Mouse (Mus musculus) forebrain, embryonic 12.5 days (tissue): ENCODE measurements around the gene Gm35549. TPM values are rescaled to one million over a fixed set of nuclear protein-coding genes. Genes with fewer than 3 reads are reported as not detected.
A peak's percentile ranks its signal among the peaks of the same experiment; 100 is the strongest.

ENCODE experiments used
- ATAC-seq: fragments of 200-750 bp; cut with Nextera tagmentation; 2 replicates; pipeline ENCODE4 v1.8.0; 2017; ENCODE audit warnings: moderate TSS enrichment; ENCODE audit not compliant: low FRiP score
- H3K27ac ChIP-seq: fragments of 300-500 bp; sonication (generic); 2 replicates; pipeline ENCODE4 v1.5.1; 2016; ENCODE audit warnings: mild to moderate bottlenecking
- H3K27me3 ChIP-seq: fragments of 300-500 bp; sonication (generic); 2 replicates; pipeline ENCODE4 v1.6.1; 2016; ENCODE audit warnings: mild to moderate bottlenecking
- H3K36me3 ChIP-seq: fragments of 300-500 bp; sonication (generic); replicated peaks from 2 replicates; pipeline ENCODE4 v1.6.1; 2016; ENCODE audit warnings: mild to moderate bottlenecking
- H3K4me1 ChIP-seq: fragments of 300-500 bp; sonication (generic); 2 replicates; pipeline ENCODE4 v1.6.1; 2016
- H3K4me2 ChIP-seq: fragments of 300-500 bp; sonication (generic); 2 replicates; pipeline ENCODE4 v1.6.1; 2016; ENCODE audit warnings: mild to moderate bottlenecking, moderate library complexity
- H3K4me3 ChIP-seq: fragments of 300-500 bp; sonication (generic); replicated peaks from 2 replicates; pipeline ENCODE4 v1.5.1; 2016; ENCODE audit warnings: mild to moderate bottlenecking
- H3K9ac ChIP-seq: fragments of 300-500 bp; sonication (generic); 2 replicates; pipeline ENCODE4 v1.6.1; 2016; ENCODE audit warnings: mild to moderate bottlenecking
- H3K9me3 ChIP-seq: fragments of 300-500 bp; sonication (generic); 2 replicates; pipeline ENCODE4 v1.6.1; 2016
- WGBS: fragments of 180-500 bp; shearing (Covaris S2); methylation state at CpG from one replicate; pipeline ENCODE4 v1.1.7; 2016; 5-methylcytosine and 5-hydroxymethylcytosine counted together
- polyA plus RNA-seq: library from polyadenylated mRNA; unstranded; fragments of >200 nt; fragmentation: Nextera tagmentation; extraction: Ambion mirVana; gene quantifications from 2 replicates; pipeline ENCODE4 v1.2.1, GENCODE M21; 2016

Gm35549 gene
- 0.34 TPM in 1 of 2 replicates, not detected in the other for polyA plus RNA-seq

- Histone ChIP-seq H3K36me3 (peaks cover 6% of the 10 kb centered on the region; the same call in 1 of the 2 replicates), H3K27ac (no peak within 1 kb of the TSS), H3K9me3 (no peaks in the 10 kb centered on the region), H3K4me2 (no peak within 1 kb of the TSS), H3K4me1 (no peaks in the 10 kb centered on the region), H3K27me3 (no peaks in the 10 kb centered on the region), H3K4me3 (no peak within 1 kb of the TSS), H3K9ac (no peak within 1 kb of the TSS)
- ATAC-seq = no peak
- 86% methylated on average over 3 of the region's 3 CpGs for WGBS
Observed at GRCm38 (mm10) chr9:122843760-122844159, at the start of gene Gm35549. TSS of gene Gm35549 (minus strand) at chr9:122844035.

- no peak overlapping the region for H3K27ac ChIP-seq
- 7% methylated on average over 54 of the region's 54 CpGs for WGBS
Observed at GRCm38 (mm10) chr9:122886372-122887179, 42.7 kb upstream of the Gm35549 start.

GRCm38 (mm10) chr9:122885385-122885784 is 41.5 kb upstream of the Gm35549 start, which contains the start of gene Zkscan7:
TSS of gene Zkscan7 (plus strand) at chr9:122885685.
- H3K27ac ChIP-seq = no peak within 1 kb of the TSS
- WGBS = 88% methylated on average over 3 of the region's 3 CpGs
- H3K36me3 ChIP-seq = no peaks in the 10 kb centered on the region; the same call in 1 of the 2 replicates
- peak within 1 kb of the TSS; percentile 75 for H3K4me3 ChIP-seq
- H3K9ac ChIP-seq = no peak within 1 kb of the TSS
- peaks cover 13% of the 10 kb centered on the region for H3K4me1 ChIP-seq
- H3K4me2 ChIP-seq = peak within 1 kb of the TSS; percentile 86
- H3K27me3 ChIP-seq = 0 out of 2 replicates have a peak, but pooled peaks cover 4% of the 10 kb centered on the region
- ATAC-seq = no peak
- no peaks in the 10 kb centered on the region for H3K9me3 ChIP-seq

More at GRCm38 (mm10) chr9:122886372-122887179, 42.7 kb upstream of the Gm35549 start:
- peak overlapping the region; percentile 75 for H3K4me3 ChIP-seq
- peak; percentile 88 for ATAC-seq
- no peaks in the 10 kb centered on the region; the same call in 1 of the 2 replicates for H3K36me3 ChIP-seq
- H3K4me1 ChIP-seq = peaks cover 13% of the 10 kb centered on the region
- peak overlapping the region; percentile 63 for H3K9ac ChIP-seq
- H3K27me3 ChIP-seq = 0 out of 2 replicates have a peak, but pooled peaks cover 4% of the 10 kb centered on the region
- peak overlapping the region; percentile 86 for H3K4me2 ChIP-seq
- no peaks in the 10 kb centered on the region for H3K9me3 ChIP-seq

- 97% methylated on average over 2 of the region's 2 CpGs for WGBS
- H3K4me2 ChIP-seq = no peak overlapping the region
- H3K9ac ChIP-seq = no peak overlapping the region
- no peak overlapping the region for H3K27ac ChIP-seq
- no peak overlapping the region for H3K4me3 ChIP-seq
- no peaks in the 10 kb centered on the region for H3K4me1 ChIP-seq
- ATAC-seq = no peak
- no peaks in the 10 kb centered on the region; the same call in 1 of the 2 replicates for H3K9me3 ChIP-seq
- no peaks in the 10 kb centered on the region for H3K27me3 ChIP-seq
- no peaks in the 10 kb centered on the region for H3K36me3 ChIP-seq
Observed at GRCm38 (mm10) chr9:122875145-122875544, 31.3 kb upstream of the Gm35549 start.

- H3K4me3 ChIP-seq = no peak overlapping the region
- no peaks in the 10 kb centered on the region; the same call in 1 of the 2 replicates for H3K9me3 ChIP-seq
- H3K4me2 ChIP-seq = no peak overlapping the region
- no peaks in the 10 kb centered on the region for H3K36me3 ChIP-seq
- H3K4me1 ChIP-seq = no peaks in the 10 kb centered on the region
- H3K27ac ChIP-seq = no peak overlapping the region
- WGBS = 69% methylated on average over 1 of the region's 1 CpGs
- ATAC-seq = no peak
- H3K27me3 ChIP-seq = no peaks in the 10 kb centered on the region
- H3K9ac ChIP-seq = no peak overlapping the region
Observed at GRCm38 (mm10) chr9:122874653-122875052, 30.8 kb upstream of the Gm35549 start.

GRCm38 (mm10) chr9:122872595-122872994 is 28.8 kb upstream of the Gm35549 start:
- H3K27me3 ChIP-seq = no peaks in the 10 kb centered on the region
- 88% methylated on average over 4 of the region's 4 CpGs for WGBS
- H3K4me1 ChIP-seq = no peaks in the 10 kb centered on the region
- H3K36me3 ChIP-seq = no peaks in the 10 kb centered on the region
- H3K4me2 ChIP-seq = no peak overlapping the region
- H3K27ac ChIP-seq = no peak overlapping the region
- no peaks in the 10 kb centered on the region; the same call in 1 of the 2 replicates for H3K9me3 ChIP-seq
- H3K4me3 ChIP-seq = no peak overlapping the region
- no peak for ATAC-seq
- no peak overlapping the region for H3K9ac ChIP-seq

- no peak overlapping the region; the same call in 1 of the 2 replicates for H3K9ac ChIP-seq
- 89% methylated on average over 4 of the region's 4 CpGs for WGBS
- H3K27me3 ChIP-seq = no peaks in the 10 kb centered on the region
- no peak for ATAC-seq
- no peak overlapping the region for H3K27ac ChIP-seq
- H3K9me3 ChIP-seq = peaks cover 6% of the 10 kb centered on the region; the same call in 1 of the 2 replicates
- H3K4me2 ChIP-seq = peak overlapping the region; percentile 76
- peak overlapping the region; percentile 87 for H3K4me3 ChIP-seq
- peaks cover 18% of the 10 kb centered on the region for H3K36me3 ChIP-seq
- H3K4me1 ChIP-seq = peaks cover 15% of the 10 kb centered on the region
Observed at GRCm38 (mm10) chr9:122866192-122866591, 22.4 kb upstream of the Gm35549 start.

GRCm38 (mm10) chr9:122865697-122866166 is 21.9 kb upstream of the Gm35549 start, which contains the start of gene Zfp445:
TSS of gene Zfp445 (minus strand) at chr9:122866006.
- H3K27ac ChIP-seq = peak within 1 kb of the TSS; percentile 68; the same call in 1 of the 2 replicates

GRCm38 (mm10) chr9:122864848-122865247 is 21.0 kb upstream of the Gm35549 start:
- WGBS = 67% methylated on average over 3 of the region's 3 CpGs
- peaks cover 15% of the 10 kb centered on the region for H3K4me1 ChIP-seq
- H3K9ac ChIP-seq = peak overlapping the region; percentile 89
- no peaks in the 10 kb centered on the region for H3K27me3 ChIP-seq
- 0 out of 2 replicates have a peak, but pooled peaks cover 16% of the 10 kb centered on the region for H3K9me3 ChIP-seq
- peak overlapping the region; percentile 76 for H3K4me2 ChIP-seq
- peaks cover 31% of the 10 kb centered on the region for H3K36me3 ChIP-seq
- no peak overlapping the region for H3K27ac ChIP-seq
- ATAC-seq = no peak
- peak overlapping the region; percentile 87 for H3K4me3 ChIP-seq

More at GRCm38 (mm10) chr9:122865697-122866166, 21.9 kb upstream of the Gm35549 start, which contains the start of gene Zfp445:
- H3K9ac ChIP-seq = peak within 1 kb of the TSS; percentile 89
- under 1% methylated on average over 34 of the region's 34 CpGs for WGBS
- peaks cover 9% of the 10 kb centered on the region; the same call in 1 of the 2 replicates for H3K9me3 ChIP-seq
- H3K27me3 ChIP-seq = no peaks in the 10 kb centered on the region
- peak within 1 kb of the TSS; percentile 76 for H3K4me2 ChIP-seq
- H3K4me1 ChIP-seq = peaks cover 15% of the 10 kb centered on the region
- peak within 1 kb of the TSS; percentile 87 for H3K4me3 ChIP-seq
- ATAC-seq = peak; percentile 95
- peaks cover 22% of the 10 kb centered on the region for H3K36me3 ChIP-seq

GRCm38 (mm10) chr9:122863731-122864130 is 19.9 kb upstream of the Gm35549 start:
- peaks cover 21% of the 10 kb centered on the region; the same call in 1 of the 2 replicates for H3K9me3 ChIP-seq

GRCm38 (mm10) chr9:122860752-122861151 is 16.9 kb upstream of the Gm35549 start:
- Histone ChIP-seq H3K27ac (no peak overlapping the region), H3K9me3 (peaks cover 16% of the 10 kb centered on the region; the same call in 1 of the 2 replicates), H3K36me3 (peaks cover 69% of the 10 kb centered on the region), H3K4me2 (no peak overlapping the region), H3K27me3 (no peaks in the 10 kb centered on the region), H3K4me3 (no peak overlapping the region), H3K9ac (no peak overlapping the region), H3K4me1 (peaks cover 15% of the 10 kb centered on the region)
- no peak for ATAC-seq

More at GRCm38 (mm10) chr9:122863731-122864130, 19.9 kb upstream of the Gm35549 start:
- H3K27ac ChIP-seq = no peak overlapping the region
- 86% methylated on average over 2 of the region's 2 CpGs for WGBS
- peak overlapping the region; percentile 2; the same call in 1 of the 2 replicates for H3K4me2 ChIP-seq
- peaks cover 42% of the 10 kb centered on the region for H3K36me3 ChIP-seq
- ATAC-seq = no peak
- H3K9ac ChIP-seq = no peak overlapping the region
- H3K4me1 ChIP-seq = peaks cover 15% of the 10 kb centered on the region
- H3K27me3 ChIP-seq = no peaks in the 10 kb centered on the region
- H3K4me3 ChIP-seq = no peak overlapping the region

GRCm38 (mm10) chr9:122856716-122857115 is 12.9 kb upstream of the Gm35549 start:
- no peak overlapping the region for H3K27ac ChIP-seq
- peaks cover 94% of the 10 kb centered on the region for H3K36me3 ChIP-seq
- peaks cover 16% of the 10 kb centered on the region; the same call in 1 of the 2 replicates for H3K9me3 ChIP-seq
- H3K27me3 ChIP-seq = no peaks in the 10 kb centered on the region
- no peak for ATAC-seq
- no peak overlapping the region for H3K4me3 ChIP-seq
- H3K4me1 ChIP-seq = no peaks in the 10 kb centered on the region
- H3K4me2 ChIP-seq = no peak overlapping the region
- no peak overlapping the region for H3K9ac ChIP-seq
- WGBS = 95% methylated on average over 3 of the region's 3 CpGs
